Mouse (Mus musculus) cerebellum, adult 2 months (tissue): ENCODE results near the gene Vps13a.

Experiments
- CTCF ChIP-seq: fragments of 200-500 bp; IDR thresholded peaks from 2 replicates; pipeline ENCODE4 v1.5.1; 2011; ENCODE audit warnings: low read depth, mild to moderate bottlenecking, control low read depth, low read length, moderate library complexity, borderline replicate concordance; ENCODE audit not compliant: insufficient read depth
- POLR2A ChIP-seq: fragments of 200-500 bp; IDR thresholded peaks from 2 replicates; pipeline ENCODE4 v1.6.1; 2011; ENCODE audit warnings: low read length, control low read depth, borderline replicate concordance; ENCODE audit not compliant: insufficient read depth

- TF ChIP-seq POLR2A (no peak), CTCF (no peak)
These were observed 173.1 kb downstream of the Vps13a start for GRCm38 (mm10) chr19:16607634-16608033.
